Mouse (Mus musculus) naive thymus-derived CD4-positive, alpha-beta T cell, adult 2 months (primary cell): ENCODE results near the gene Ank2.

Experiments used
- DNase-seq: peaks from one replicate; pipeline ENCODE4 v3.0.0-alpha.2; 2011; ENCODE audit warnings: low read depth

The Ank2 gene

GRCm38 (mm10) chr3:127113238-127113637 is 385.9 kb downstream of the Ank2 start:
- DNase-seq = no peak

GRCm38 (mm10) chr3:127109413-127109812 is 389.7 kb downstream of the Ank2 start:
- DNase-seq = no peak

GRCm38 (mm10) chr3:127108481-127108880 is 390.7 kb downstream of the Ank2 start:
- DNase-seq = no peak

GRCm38 (mm10) chr3:127107281-127107680 is 391.9 kb downstream of the Ank2 start:
- no peak for DNase-seq

- DNase-seq = no peak
These were observed 397.8 kb downstream of the Ank2 start for GRCm38 (mm10) chr3:127101326-127101725.

- no peak for DNase-seq
These were observed 401.4 kb downstream of the Ank2 start for GRCm38 (mm10) chr3:127097745-127098144.

GRCm38 (mm10) chr3:127097106-127097505 is 402.0 kb downstream of the Ank2 start:
- no peak for DNase-seq

GRCm38 (mm10) chr3:127093631-127094030 is 405.5 kb downstream of the Ank2 start:
- DNase-seq = no peak

- no peak for DNase-seq
These were observed 411.6 kb downstream of the Ank2 start for GRCm38 (mm10) chr3:127087574-127087973.

GRCm38 (mm10) chr3:127086834-127087506 is 412.2 kb downstream of the Ank2 start:
- DNase-seq = no peak

- DNase-seq = no peak
These were observed 421.8 kb downstream of the Ank2 start for GRCm38 (mm10) chr3:127077369-127077768.

GRCm38 (mm10) chr3:127075531-127076280 is 423.4 kb downstream of the Ank2 start:
- no peak for DNase-seq

GRCm38 (mm10) chr3:127071471-127071870 is 427.7 kb downstream of the Ank2 start:
- no peak for DNase-seq

GRCm38 (mm10) chr3:127063654-127064386 is 435.3 kb downstream of the Ank2 start:
- DNase-seq = no peak

- no peak for DNase-seq
These were observed 439.5 kb downstream of the Ank2 start for GRCm38 (mm10) chr3:127059671-127060070.

GRCm38 (mm10) chr3:127041288-127041687 is 457.9 kb downstream of the Ank2 start:
- DNase-seq = no peak

GRCm38 (mm10) chr3:127038570-127038969 is 460.6 kb downstream of the Ank2 start:
- DNase-seq = no peak

GRCm38 (mm10) chr3:127036118-127036517 is 463.0 kb downstream of the Ank2 start:
- DNase-seq = no peak

GRCm38 (mm10) chr3:127035540-127035939 is 463.6 kb downstream of the Ank2 start:
- DNase-seq = no peak

- DNase-seq = no peak
These were observed 464.2 kb downstream of the Ank2 start for GRCm38 (mm10) chr3:127034983-127035382.

GRCm38 (mm10) chr3:127023992-127024391 is 475.2 kb downstream of the Ank2 start:
- no peak for DNase-seq

GRCm38 (mm10) chr3:127020167-127020566 is 479.0 kb downstream of the Ank2 start:
- no peak for DNase-seq

GRCm38 (mm10) chr3:127019728-127020127 is 479.4 kb downstream of the Ank2 start:
- no peak for DNase-seq
